Mouse (Mus musculus): ENCODE results near the gene Cdc42ep4. TPM values are rescaled to one million over a fixed set of nuclear protein-coding genes. Genes with fewer than 3 reads are reported as not detected.
A peak's percentile ranks its signal among the peaks of the same experiment; 100 is the strongest.

The Cdc42ep4 gene
- 76.8 and 82.7 TPM in 2 replicates for total RNA-seq (2021)
- long read RNA-seq, experiment 1, transcript Cdc42ep4-202 (2 exons, 3,405 nt): minor isoform, 12 of 110 reads
- long read RNA-seq, experiment 1, transcript Cdc42ep4-201 (2 exons, 3,008 nt): major isoform, 65 of 110 reads
- long read RNA-seq, experiment 1, partial matches to known transcripts: 0 of 110 reads
- long read RNA-seq, experiment 1, other reads (novel, unspliced or antisense): 31 of 110 reads
- long read RNA-seq, experiment 2, transcript Cdc42ep4-202 (2 exons, 3,405 nt): minor isoform, 11 of 81 reads
- long read RNA-seq, experiment 2, transcript Cdc42ep4-201 (2 exons, 3,008 nt): major isoform, 36 of 81 reads
- long read RNA-seq, experiment 2, partial matches to known transcripts: 0 of 81 reads
- long read RNA-seq, experiment 2, other reads (novel, unspliced or antisense): 33 of 81 reads

GRCm38 (mm10) chr11:113751484-113752084 is at the start of gene Cdc42ep4:
Cdc42ep4 (minus strand) TSS chr11:113751881.
- DNase-seq: peak; percentile 92

GRCm38 (mm10) chr11:113800026-113800425 is 48.3 kb upstream of the Cdc42ep4 start:
- DNase-seq: no peak

GRCm38 (mm10) chr11:113799041-113799447 is 47.4 kb upstream of the Cdc42ep4 start:
- DNase-seq: no peak

GRCm38 (mm10) chr11:113798011-113798410 is 46.3 kb upstream of the Cdc42ep4 start:
- DNase-seq: no peak

GRCm38 (mm10) chr11:113797014-113797983 is 45.6 kb upstream of the Cdc42ep4 start:
- DNase-seq: no peak

GRCm38 (mm10) chr11:113795846-113796245 is 44.2 kb upstream of the Cdc42ep4 start:
- DNase-seq: no peak

GRCm38 (mm10) chr11:113791357-113792215 is 39.9 kb upstream of the Cdc42ep4 start:
- no peak for DNase-seq

- no peak for DNase-seq
Measured at GRCm38 (mm10) chr11:113789101-113789500, 37.4 kb upstream of the Cdc42ep4 start.

GRCm38 (mm10) chr11:113788183-113788789 is 36.6 kb upstream of the Cdc42ep4 start:
- no peak for DNase-seq

- DNase-seq: no peak
Measured at GRCm38 (mm10) chr11:113787432-113788182, 35.9 kb upstream of the Cdc42ep4 start.

GRCm38 (mm10) chr11:113787009-113787408 is 35.3 kb upstream of the Cdc42ep4 start:
- no peak for DNase-seq

GRCm38 (mm10) chr11:113786395-113786794 is 34.7 kb upstream of the Cdc42ep4 start:
- no peak for DNase-seq

- DNase-seq: peak; percentile 62
Measured at GRCm38 (mm10) chr11:113785406-113786171, 33.9 kb upstream of the Cdc42ep4 start.

- DNase-seq: no peak
Measured at GRCm38 (mm10) chr11:113784656-113785396, 33.1 kb upstream of the Cdc42ep4 start.

- no peak for DNase-seq
Measured at GRCm38 (mm10) chr11:113782496-113782895, 30.8 kb upstream of the Cdc42ep4 start.

- DNase-seq: no peak
Measured at GRCm38 (mm10) chr11:113782006-113782405, 30.3 kb upstream of the Cdc42ep4 start.

GRCm38 (mm10) chr11:113779680-113780041 is 28.0 kb upstream of the Cdc42ep4 start:
- DNase-seq: no peak

Measured in adrenal gland, postnatal 14 days (tissue).